Mouse (Mus musculus): ENCODE results near the gene Btbd9. TPM values are rescaled to one million over a fixed set of nuclear protein-coding genes. Genes with fewer than 3 reads are reported as not detected.

Btbd9 gene
- polyA plus RNA-seq, 1 experiment, result 43.5 TPM

- Histone ChIP-seq H3K27ac (ENCODE audit: insufficient read depth, low read length) (no peak overlapping the region), H3K4me1 (ENCODE audit: control insufficient read depth, insufficient read depth, low read length) (peaks cover 3% of the 10 kb centered on the region), H3K4me3 (ENCODE audit: insufficient read depth, low read length) (no peak overlapping the region)
- TF ChIP-seq POLR2A (IDR thresholded peaks at IDR 0.05; ENCODE audit: extremely low read depth, insufficient read depth, low read length) (no peak), CTCF (IDR thresholded peaks at IDR 0.05; ENCODE audit: extremely low read depth, insufficient read depth, low read length) (no peak)
Observed at GRCm38 (mm10) chr17:30355431-30355830, 220.9 kb downstream of the Btbd9 start.

DNA sequence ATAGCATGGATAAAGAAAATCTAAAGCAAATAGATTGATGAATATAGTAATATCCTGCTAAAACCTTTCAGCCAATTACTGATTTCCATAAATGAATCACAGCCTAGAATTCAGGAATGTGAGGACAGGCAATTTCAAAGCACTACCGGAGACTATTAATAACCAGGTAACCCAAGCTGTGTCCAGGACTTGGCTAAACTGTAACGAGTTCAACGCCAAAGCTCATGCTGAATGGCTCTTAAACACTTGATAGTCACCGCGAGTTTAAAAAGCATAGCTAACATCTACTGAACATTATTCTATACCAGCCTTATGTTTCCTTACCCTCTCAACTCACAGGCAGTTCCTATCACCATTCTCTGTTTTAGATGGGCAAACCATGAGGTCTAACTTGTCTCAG lies 221.9 kb downstream of the Btbd9 start:
- no peak for TF ChIP-seq POLR2A (IDR thresholded peaks at IDR 0.05; ENCODE audit: extremely low read depth, insufficient read depth, low read length)
- Histone ChIP-seq H3K27ac (ENCODE audit: insufficient read depth, low read length) (no peak overlapping the region), H3K4me3 (ENCODE audit: insufficient read depth, low read length) (no peak overlapping the region), H3K4me1 (ENCODE audit: control insufficient read depth, insufficient read depth, low read length) (peaks cover 3% of the 10 kb centered on the region)

DNA sequence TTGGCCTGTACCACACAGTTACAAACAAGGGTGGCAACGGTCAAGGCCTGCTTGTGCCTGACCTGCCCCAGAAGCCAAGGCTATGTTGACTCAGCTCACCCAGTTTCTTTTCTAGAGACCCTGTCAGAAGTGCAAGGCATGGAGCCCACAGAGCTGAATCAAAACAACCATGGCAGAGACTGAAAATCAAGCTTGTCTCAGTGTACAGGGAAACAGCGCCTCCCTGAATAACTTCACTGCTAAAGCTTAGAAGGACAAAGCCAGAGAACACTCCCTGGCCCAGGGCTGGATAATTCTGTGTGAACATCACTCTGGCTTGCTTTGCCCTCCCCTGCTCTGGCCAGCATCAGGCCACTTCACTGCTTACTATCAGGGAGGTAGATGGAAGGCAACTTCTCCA lies 228.3 kb downstream of the Btbd9 start:
- Histone ChIP-seq H3K27ac (ENCODE audit: insufficient read depth, low read length) (no peak overlapping the region), H3K4me1 (ENCODE audit: control insufficient read depth, insufficient read depth, low read length) (peaks cover 8% of the 10 kb centered on the region), H3K4me3 (ENCODE audit: insufficient read depth, low read length) (no peak overlapping the region)
- no peak for TF ChIP-seq CTCF (IDR thresholded peaks at IDR 0.05; ENCODE audit: extremely low read depth, insufficient read depth, low read length)
- no peak for TF ChIP-seq POLR2A (IDR thresholded peaks at IDR 0.05; ENCODE audit: extremely low read depth, insufficient read depth, low read length)

- Histone ChIP-seq H3K4me1 (ENCODE audit: control insufficient read depth, insufficient read depth, low read length) (peaks cover 8% of the 10 kb centered on the region), H3K4me3 (ENCODE audit: insufficient read depth, low read length) (no peak overlapping the region), H3K27ac (ENCODE audit: insufficient read depth, low read length) (no peak overlapping the region)
- no peak for TF ChIP-seq CTCF (IDR thresholded peaks at IDR 0.05; ENCODE audit: extremely low read depth, insufficient read depth, low read length)
- no peak for TF ChIP-seq POLR2A (IDR thresholded peaks at IDR 0.05; ENCODE audit: extremely low read depth, insufficient read depth, low read length)
Observed at GRCm38 (mm10) chr17:30347101-30347613, 229.1 kb downstream of the Btbd9 start.

GRCm38 (mm10) chr17:30345008-30345407 lies 231.3 kb downstream of the Btbd9 start:
- Histone ChIP-seq H3K4me1 (ENCODE audit: control insufficient read depth, insufficient read depth, low read length) (peaks cover 8% of the 10 kb centered on the region), H3K27ac (ENCODE audit: insufficient read depth, low read length) (no peak overlapping the region)

GRCm38 (mm10) chr17:30343701-30344473 lies 232.4 kb downstream of the Btbd9 start:
- TF ChIP-seq POLR2A (IDR thresholded peaks at IDR 0.05; ENCODE audit: extremely low read depth, insufficient read depth, low read length), result no peak
- TF ChIP-seq CTCF (IDR thresholded peaks at IDR 0.05; ENCODE audit: extremely low read depth, insufficient read depth, low read length), result no peak
- Histone ChIP-seq H3K27ac (ENCODE audit: insufficient read depth, low read length) (no peak overlapping the region), H3K4me1 (ENCODE audit: control insufficient read depth, insufficient read depth, low read length) (peaks cover 7% of the 10 kb centered on the region), H3K4me3 (ENCODE audit: insufficient read depth, low read length) (no peak overlapping the region)

More at GRCm38 (mm10) chr17:30345008-30345407, 231.3 kb downstream of the Btbd9 start:
- TF ChIP-seq POLR2A (IDR thresholded peaks at IDR 0.05; ENCODE audit: extremely low read depth, insufficient read depth, low read length), result no peak
- no peak for TF ChIP-seq CTCF (IDR thresholded peaks at IDR 0.05; ENCODE audit: extremely low read depth, insufficient read depth, low read length)
- no peak overlapping the region for H3K4me3 ChIP-seq (ENCODE audit: insufficient read depth, low read length)

DNA sequence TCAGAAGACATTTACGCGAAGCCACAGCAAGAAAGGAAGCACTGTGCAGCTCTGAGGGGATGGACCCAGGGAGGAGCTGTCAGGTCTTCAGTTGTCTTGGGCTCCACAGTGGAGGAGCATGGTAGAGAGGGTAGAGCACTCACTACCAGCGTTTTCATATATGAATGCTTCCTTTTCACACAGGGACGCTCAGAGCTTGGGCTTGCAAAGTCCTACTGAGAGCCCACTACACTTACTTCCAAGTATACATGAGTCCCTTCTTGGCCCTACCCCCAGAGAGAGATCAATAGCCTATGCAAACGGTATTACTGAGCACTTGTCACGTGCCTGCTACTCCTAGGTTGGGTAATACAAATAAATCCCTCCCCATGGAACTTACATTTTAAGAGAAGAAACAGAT lies 234.7 kb downstream of the Btbd9 start:
- TF ChIP-seq CTCF (IDR thresholded peaks at IDR 0.05; ENCODE audit: extremely low read depth, insufficient read depth, low read length), result no peak
- Histone ChIP-seq H3K4me1 (ENCODE audit: control insufficient read depth, insufficient read depth, low read length) (no peaks in the 10 kb centered on the region), H3K4me3 (ENCODE audit: insufficient read depth, low read length) (no peak overlapping the region)

DNA sequence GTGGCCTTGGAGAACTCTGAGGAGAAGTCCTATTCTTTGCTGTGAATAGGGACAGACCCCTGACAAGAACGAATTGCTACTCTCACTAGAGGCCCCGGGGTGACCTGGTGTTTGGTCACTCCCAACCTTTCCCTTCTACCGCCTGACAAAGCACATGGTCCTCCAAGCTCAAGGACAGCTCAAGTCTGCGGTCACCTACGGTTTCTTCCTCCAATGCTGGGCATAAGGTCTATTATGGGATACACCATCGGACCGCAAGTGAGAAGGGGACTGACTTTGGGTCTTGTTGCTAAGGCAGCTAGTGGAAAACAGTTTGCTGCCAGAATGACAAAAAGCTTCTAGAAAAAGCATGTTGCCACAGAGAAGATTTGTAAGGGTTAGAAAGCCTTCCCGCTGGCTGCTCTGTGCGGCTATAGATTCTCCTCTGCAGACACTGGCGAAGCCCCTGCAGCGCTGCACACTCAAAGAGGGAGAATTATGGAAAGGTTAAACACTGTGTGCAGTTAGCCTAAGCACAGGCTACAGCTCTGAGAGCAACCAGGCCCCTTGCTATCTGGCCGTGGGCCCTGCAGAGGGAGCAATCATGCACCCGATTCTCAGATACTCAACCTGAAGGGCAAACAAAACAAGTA lies 235.7 kb downstream of the Btbd9 start:
- H3K27ac ChIP-seq (ENCODE audit: insufficient read depth, low read length), result no peak overlapping the region
- H3K4me1 ChIP-seq (ENCODE audit: control insufficient read depth, insufficient read depth, low read length), result no peaks in the 10 kb centered on the region
- TF ChIP-seq POLR2A (IDR thresholded peaks at IDR 0.05; ENCODE audit: extremely low read depth, insufficient read depth, low read length) (no peak), CTCF (IDR thresholded peaks at IDR 0.05; ENCODE audit: extremely low read depth, insufficient read depth, low read length) (no peak)
- H3K4me3 ChIP-seq (ENCODE audit: insufficient read depth, low read length), result no peak overlapping the region

More for the DNA sequence above, 234.7 kb downstream of the Btbd9 start:
- no peak overlapping the region for H3K27ac ChIP-seq (ENCODE audit: insufficient read depth, low read length)

DNA sequence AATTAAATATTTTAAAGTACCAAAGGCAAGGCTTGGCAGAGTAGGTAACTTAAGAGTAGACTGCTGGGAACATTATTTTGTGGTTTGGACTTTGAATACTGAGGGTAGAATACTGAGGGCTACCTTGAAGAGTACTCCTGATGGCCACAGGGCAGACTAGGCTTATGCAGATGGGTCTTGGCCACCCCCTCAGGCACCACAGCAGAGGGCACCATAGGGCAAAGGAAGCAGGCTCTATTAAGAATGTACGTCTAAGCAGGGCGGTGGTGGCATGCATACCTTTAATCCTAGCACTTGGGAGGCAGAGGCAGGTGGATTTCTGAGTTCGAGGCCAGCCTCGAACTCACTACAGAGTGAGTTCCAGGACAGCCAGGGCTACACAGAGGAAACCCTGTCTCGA lies 237.0 kb downstream of the Btbd9 start:
- no peak overlapping the region for H3K4me3 ChIP-seq (ENCODE audit: insufficient read depth, low read length)
- H3K4me1 ChIP-seq (ENCODE audit: control insufficient read depth, insufficient read depth, low read length), result no peaks in the 10 kb centered on the region
- no peak overlapping the region for H3K27ac ChIP-seq (ENCODE audit: insufficient read depth, low read length)
- TF ChIP-seq CTCF (IDR thresholded peaks at IDR 0.05; ENCODE audit: extremely low read depth, insufficient read depth, low read length), result no peak
- TF ChIP-seq POLR2A (IDR thresholded peaks at IDR 0.05; ENCODE audit: extremely low read depth, insufficient read depth, low read length), result no peak

GRCm38 (mm10) chr17:30336816-30337215 lies 239.5 kb downstream of the Btbd9 start:
- no peak overlapping the region for H3K27ac ChIP-seq (ENCODE audit: insufficient read depth, low read length)
- peaks cover 2% of the 10 kb centered on the region; the same call in 1 of the 2 replicates for H3K4me1 ChIP-seq (ENCODE audit: control insufficient read depth, insufficient read depth, low read length)
- H3K4me3 ChIP-seq (ENCODE audit: insufficient read depth, low read length), result no peak overlapping the region
- no peak for TF ChIP-seq POLR2A (IDR thresholded peaks at IDR 0.05; ENCODE audit: extremely low read depth, insufficient read depth, low read length)
- TF ChIP-seq CTCF (IDR thresholded peaks at IDR 0.05; ENCODE audit: extremely low read depth, insufficient read depth, low read length), result no peak
